Mouse (Mus musculus) forebrain, embryonic 12.5 days (tissue): ENCODE measurements at regions not wholly inside any gene's neighbourhood (a gene's known extent, or its start where the extent isn't known, plus 50 kb on each side); places are given as distances from the start of the nearest gene placed in this dataset.
A peak's percentile ranks its signal among the peaks of the same experiment; 100 is the strongest.

Experiments
- ATAC-seq: fragments of 200-750 bp; cut with Nextera tagmentation; 2 replicates; pipeline ENCODE4 v1.8.0; 2017; ENCODE audit warnings: moderate TSS enrichment; ENCODE audit not compliant: low FRiP score
- H3K27ac ChIP-seq: fragments of 300-500 bp; sonication (generic); 2 replicates; pipeline ENCODE4 v1.5.1; 2016; ENCODE audit warnings: mild to moderate bottlenecking
- H3K27me3 ChIP-seq: fragments of 300-500 bp; sonication (generic); 2 replicates; pipeline ENCODE4 v1.6.1; 2016; ENCODE audit warnings: mild to moderate bottlenecking
- H3K36me3 ChIP-seq: fragments of 300-500 bp; sonication (generic); replicated peaks from 2 replicates; pipeline ENCODE4 v1.6.1; 2016; ENCODE audit warnings: mild to moderate bottlenecking
- H3K4me1 ChIP-seq: fragments of 300-500 bp; sonication (generic); 2 replicates; pipeline ENCODE4 v1.6.1; 2016
- H3K4me2 ChIP-seq: fragments of 300-500 bp; sonication (generic); 2 replicates; pipeline ENCODE4 v1.6.1; 2016; ENCODE audit warnings: mild to moderate bottlenecking, moderate library complexity
- H3K4me3 ChIP-seq: fragments of 300-500 bp; sonication (generic); replicated peaks from 2 replicates; pipeline ENCODE4 v1.5.1; 2016; ENCODE audit warnings: mild to moderate bottlenecking
- H3K9ac ChIP-seq: fragments of 300-500 bp; sonication (generic); 2 replicates; pipeline ENCODE4 v1.6.1; 2016; ENCODE audit warnings: mild to moderate bottlenecking
- H3K9me3 ChIP-seq: fragments of 300-500 bp; sonication (generic); 2 replicates; pipeline ENCODE4 v1.6.1; 2016
- WGBS: fragments of 180-500 bp; shearing (Covaris S2); methylation state at CpG from one replicate; pipeline ENCODE4 v1.1.7; 2016; 5-methylcytosine and 5-hydroxymethylcytosine counted together

GRCm38 (mm10) chr5:112040678-112041077, 211.6 kb downstream of the Cryba4 start:
- Histone ChIP-seq H3K4me3 (no peak overlapping the region), H3K4me1 (peaks cover 51% of the 10 kb centered on the region), H3K36me3 (no peaks in the 10 kb centered on the region), H3K9me3 (no peaks in the 10 kb centered on the region), H3K27me3 (no peaks in the 10 kb centered on the region; the same call in 1 of the 2 replicates), H3K27ac (peak overlapping the region; percentile 89), H3K4me2 (peak overlapping the region; percentile 27; the same call in 1 of the 2 replicates), H3K9ac (no peak overlapping the region)
- ATAC-seq, result peak; percentile 25; the same call in 1 of the 2 replicates
- 58% methylated on average over 1 of the region's 1 CpGs for WGBS

- peak; percentile 91 for ATAC-seq
- Histone ChIP-seq H3K4me1 (peaks cover 45% of the 10 kb centered on the region), H3K4me2 (peak overlapping the region; percentile 27), H3K4me3 (no peak overlapping the region), H3K9ac (no peak overlapping the region), H3K9me3 (no peaks in the 10 kb centered on the region), H3K27ac (peak overlapping the region; percentile 89), H3K27me3 (peaks cover 2% of the 10 kb centered on the region; the same call in 1 of the 2 replicates), H3K36me3 (no peaks in the 10 kb centered on the region)
- 21% methylated on average over 4 of the region's 4 CpGs for WGBS
Measured at GRCm38 (mm10) chr5:112041285-112041684, 211.0 kb downstream of the Cryba4 start.

GRCm38 (mm10) chr5:112042236-112042635, 210.1 kb downstream of the Cryba4 start:
- no peak overlapping the region for H3K9ac ChIP-seq
- 83% methylated on average over 11 of the region's 11 CpGs for WGBS
- peak overlapping the region; percentile 89 for H3K27ac ChIP-seq
- no peaks in the 10 kb centered on the region for H3K36me3 ChIP-seq
- no peak for ATAC-seq
- no peak overlapping the region for H3K4me2 ChIP-seq
- H3K27me3 ChIP-seq, result peaks cover 8% of the 10 kb centered on the region; the same call in 1 of the 2 replicates
- H3K4me1 ChIP-seq, result peaks cover 37% of the 10 kb centered on the region
- no peaks in the 10 kb centered on the region for H3K9me3 ChIP-seq
- no peak overlapping the region for H3K4me3 ChIP-seq

GRCm38 (mm10) chr5:112050046-112050782, 202.1 kb downstream of the Cryba4 start:
- peaks cover 19% of the 10 kb centered on the region for H3K4me1 ChIP-seq
- 18% methylated on average over 16 of the region's 16 CpGs for WGBS
- no peaks in the 10 kb centered on the region for H3K36me3 ChIP-seq
- H3K27me3 ChIP-seq, result peaks cover 33% of the 10 kb centered on the region
- H3K27ac ChIP-seq, result peak overlapping the region; percentile 75
- H3K4me2 ChIP-seq, result peak overlapping the region; percentile 19; the same call in 1 of the 2 replicates
- H3K9me3 ChIP-seq, result no peaks in the 10 kb centered on the region
- H3K9ac ChIP-seq, result no peak overlapping the region
- no peak overlapping the region for H3K4me3 ChIP-seq
- ATAC-seq, result peak; percentile 82

- Histone ChIP-seq H3K27ac (peak overlapping the region; percentile 75), H3K4me1 (peaks cover 19% of the 10 kb centered on the region), H3K27me3 (peaks cover 37% of the 10 kb centered on the region), H3K36me3 (no peaks in the 10 kb centered on the region), H3K9ac (no peak overlapping the region), H3K4me2 (peak overlapping the region; percentile 19), H3K9me3 (no peaks in the 10 kb centered on the region), H3K4me3 (no peak overlapping the region)
- WGBS, result 41% methylated on average over 5 of the region's 5 CpGs
- peak; percentile 61 for ATAC-seq
Measured at GRCm38 (mm10) chr5:112050906-112051305, 201.4 kb downstream of the Cryba4 start.

- no peak overlapping the region for H3K27ac ChIP-seq
- H3K36me3 ChIP-seq, result no peaks in the 10 kb centered on the region
- H3K9me3 ChIP-seq, result no peaks in the 10 kb centered on the region
- H3K4me2 ChIP-seq, result no peak overlapping the region
- no peak for ATAC-seq
- no peak overlapping the region for H3K4me3 ChIP-seq
- H3K9ac ChIP-seq, result no peak overlapping the region
- peaks cover 19% of the 10 kb centered on the region for H3K4me1 ChIP-seq
- H3K27me3 ChIP-seq, result peaks cover 35% of the 10 kb centered on the region
- WGBS, result 85% methylated on average over 10 of the region's 10 CpGs
Measured at GRCm38 (mm10) chr5:112051786-112052185, 200.5 kb downstream of the Cryba4 start.

GRCm38 (mm10) chr5:112053600-112054155, 198.6 kb downstream of the Cryba4 start:
- H3K4me3 ChIP-seq, result no peak overlapping the region
- H3K27me3 ChIP-seq, result peaks cover 27% of the 10 kb centered on the region
- H3K4me2 ChIP-seq, result no peak overlapping the region
- H3K4me1 ChIP-seq, result peaks cover 19% of the 10 kb centered on the region
- H3K27ac ChIP-seq, result no peak overlapping the region
- H3K9me3 ChIP-seq, result no peaks in the 10 kb centered on the region
- no peak overlapping the region for H3K9ac ChIP-seq
- ATAC-seq, result no peak
- H3K36me3 ChIP-seq, result no peaks in the 10 kb centered on the region
- WGBS, result 82% methylated on average over 5 of the region's 5 CpGs

GRCm38 (mm10) chr5:112055018-112055417, 197.3 kb downstream of the Cryba4 start:
- no peak for ATAC-seq
- H3K4me3 ChIP-seq, result no peak overlapping the region
- 90% methylated on average over 4 of the region's 4 CpGs for WGBS

GRCm38 (mm10) chr5:112069917-112070316, 182.4 kb downstream of the Cryba4 start:
- Histone ChIP-seq H3K4me3 (no peak overlapping the region), H3K4me1 (peaks cover 6% of the 10 kb centered on the region; the same call in 1 of the 2 replicates), H3K36me3 (no peaks in the 10 kb centered on the region), H3K9ac (no peak overlapping the region), H3K4me2 (no peak overlapping the region), H3K27ac (no peak overlapping the region), H3K27me3 (peaks cover 6% of the 10 kb centered on the region; the same call in 1 of the 2 replicates), H3K9me3 (no peaks in the 10 kb centered on the region)
- no peak for ATAC-seq
- WGBS, result 94% methylated on average over 13 of the region's 13 CpGs

More at GRCm38 (mm10) chr5:112055018-112055417, 197.3 kb downstream of the Cryba4 start:
- Histone ChIP-seq H3K9me3 (no peaks in the 10 kb centered on the region), H3K9ac (no peak overlapping the region), H3K4me2 (no peak overlapping the region), H3K27me3 (peaks cover 27% of the 10 kb centered on the region), H3K36me3 (no peaks in the 10 kb centered on the region), H3K27ac (no peak overlapping the region), H3K4me1 (peaks cover 13% of the 10 kb centered on the region)

- Histone ChIP-seq H3K9me3 (no peaks in the 10 kb centered on the region), H3K4me3 (no peak overlapping the region), H3K4me1 (peaks cover 14% of the 10 kb centered on the region), H3K4me2 (no peak overlapping the region), H3K9ac (no peak overlapping the region), H3K27me3 (peaks cover 6% of the 10 kb centered on the region; the same call in 1 of the 2 replicates), H3K27ac (no peak overlapping the region), H3K36me3 (no peaks in the 10 kb centered on the region)
- WGBS, result 71% methylated on average over 4 of the region's 4 CpGs
- ATAC-seq, result no peak
Measured at GRCm38 (mm10) chr5:112072456-112072855, 179.9 kb downstream of the Cryba4 start.

- ATAC-seq, result no peak
- Histone ChIP-seq H3K4me2 (no peak overlapping the region), H3K27ac (peak overlapping the region; percentile 38; the same call in 1 of the 2 replicates), H3K27me3 (no peaks in the 10 kb centered on the region), H3K4me1 (peaks cover 12% of the 10 kb centered on the region), H3K9me3 (no peaks in the 10 kb centered on the region), H3K4me3 (no peak overlapping the region), H3K36me3 (no peaks in the 10 kb centered on the region), H3K9ac (no peak overlapping the region)
- WGBS, result 11% methylated on average over 14 of the region's 14 CpGs
Measured at GRCm38 (mm10) chr5:112077097-112077496, 175.2 kb downstream of the Cryba4 start.

GRCm38 (mm10) chr5:112077840-112078600, 174.3 kb downstream of the Cryba4 start:
- no peak overlapping the region for H3K27ac ChIP-seq
- no peak overlapping the region for H3K4me3 ChIP-seq
- no peak overlapping the region for H3K9ac ChIP-seq
- no peaks in the 10 kb centered on the region for H3K36me3 ChIP-seq
- 84% methylated on average over 19 of the region's 19 CpGs for WGBS
- H3K4me1 ChIP-seq, result peaks cover 12% of the 10 kb centered on the region
- no peaks in the 10 kb centered on the region for H3K27me3 ChIP-seq
- no peaks in the 10 kb centered on the region for H3K9me3 ChIP-seq
- no peak for ATAC-seq
- no peak overlapping the region for H3K4me2 ChIP-seq
